Mouse (Mus musculus) midbrain, embryonic 11.5 days (tissue): ENCODE data around the gene Cpm. TPM values are rescaled to one million over a fixed set of nuclear protein-coding genes. Genes with fewer than 3 reads are reported as not detected.

Experiments
- ATAC-seq: fragments of 200-750 bp; cut with Nextera tagmentation; 2 replicates; pipeline ENCODE4 v1.8.0; 2017; ENCODE audit warnings: moderate TSS enrichment, moderate library complexity; ENCODE audit not compliant: low FRiP score
- DNase-seq: peaks from one replicate; pipeline ENCODE4 v3.0.0; 2015; ENCODE audit warnings: low spot score; ENCODE audit errors: missing footprints
- H3K27ac ChIP-seq: fragments of 300-500 bp; sonication (generic); 2 replicates; pipeline ENCODE4 v1.5.1; 2014; ENCODE audit warnings: low read depth, low read length
- H3K27me3 ChIP-seq: fragments of 300-500 bp; sonication (generic); 2 replicates; pipeline ENCODE4 v1.6.1; 2014; ENCODE audit warnings: mild to moderate bottlenecking, low read length, moderate library complexity, mixed read lengths; ENCODE audit not compliant: control insufficient read depth, insufficient read depth
- H3K36me3 ChIP-seq: fragments of 300-500 bp; sonication (generic); 2 replicates; pipeline ENCODE4 v1.6.1; 2014; ENCODE audit warnings: mild to moderate bottlenecking, low read length, moderate library complexity, mixed read lengths; ENCODE audit not compliant: control insufficient read depth, insufficient read depth
- H3K4me1 ChIP-seq: fragments of 300-500 bp; sonication (generic); 2 replicates; pipeline ENCODE4 v1.6.1; 2014; ENCODE audit warnings: low read length; ENCODE audit not compliant: control insufficient read depth, insufficient read depth
- H3K4me2 ChIP-seq: fragments of 300-500 bp; sonication (generic); 2 replicates; pipeline ENCODE4 v1.6.1; 2014; ENCODE audit warnings: mild to moderate bottlenecking, moderate library complexity
- H3K4me3 ChIP-seq: fragments of 300-500 bp; sonication (generic); 2 replicates; pipeline ENCODE4 v1.5.1; 2014; ENCODE audit warnings: low read depth, low read length
- H3K9ac ChIP-seq: fragments of 300-500 bp; sonication (generic); 2 replicates; pipeline ENCODE4 v1.6.1; 2014; ENCODE audit warnings: low read length
- H3K9me3 ChIP-seq: fragments of 300-500 bp; sonication (generic); 2 replicates; pipeline ENCODE4 v1.6.1; 2016; ENCODE audit warnings: low read length; ENCODE audit not compliant: control insufficient read depth
- WGBS: fragments of 180-500 bp; shearing (Covaris S2); extraction: QIAGEN DNeasy Blood & Tissue Kit; methylation state at CpG from one replicate; pipeline ENCODE4 v1.1.7; 2014; 5-methylcytosine and 5-hydroxymethylcytosine counted together
- polyA plus RNA-seq: library from polyadenylated mRNA; unstranded; fragments of >200 nt; fragmentation: Nextera tagmentation; extraction: Ambion mirVana; gene quantifications from 2 replicates; pipeline ENCODE4 v1.2.1, GENCODE M21; 2014

Gene Cpm
- polyA plus RNA-seq, 1 experiment from 2014 or later, result 6.2 TPM

- Histone ChIP-seq H3K27ac (no peak overlapping the region), H3K9me3 (no peaks in the 10 kb centered on the region), H3K27me3 (no peaks in the 10 kb centered on the region), H3K4me3 (no peak overlapping the region), H3K4me2 (no peak overlapping the region), H3K4me1 (no peaks in the 10 kb centered on the region), H3K9ac (no peak overlapping the region), H3K36me3 (no peaks in the 10 kb centered on the region)
- WGBS, result 82% methylated on average over 15 of the region's 15 CpGs
- DNase-seq (no peak), ATAC-seq (no peak)
Observed at GRCm38 (mm10) chr10:117605283-117606243, 23.7 kb upstream of the Cpm start.

GRCm38 (mm10) chr10:117606423-117606822 is 22.9 kb upstream of the Cpm start:
- H3K27me3 ChIP-seq, result no peaks in the 10 kb centered on the region
- H3K4me1 ChIP-seq, result no peaks in the 10 kb centered on the region
- no peak overlapping the region for H3K27ac ChIP-seq
- H3K9ac ChIP-seq, result no peak overlapping the region
- no peaks in the 10 kb centered on the region for H3K9me3 ChIP-seq
- H3K4me3 ChIP-seq, result no peak overlapping the region
- no peaks in the 10 kb centered on the region for H3K36me3 ChIP-seq
- 83% methylated on average over 5 of the region's 5 CpGs for WGBS
- H3K4me2 ChIP-seq, result no peak overlapping the region
- DNase-seq, result no peak
- ATAC-seq, result no peak

- DNase-seq, result no peak
- Histone ChIP-seq H3K9ac (no peak overlapping the region), H3K36me3 (no peaks in the 10 kb centered on the region), H3K4me1 (no peaks in the 10 kb centered on the region), H3K27me3 (no peaks in the 10 kb centered on the region), H3K9me3 (no peaks in the 10 kb centered on the region), H3K4me2 (no peak overlapping the region), H3K27ac (no peak overlapping the region), H3K4me3 (no peak overlapping the region)
- WGBS, result 95% methylated on average over 20 of the region's 20 CpGs
- ATAC-seq, result no peak
Observed at GRCm38 (mm10) chr10:117607051-117607803, 22.1 kb upstream of the Cpm start.

- Histone ChIP-seq H3K27me3 (no peaks in the 10 kb centered on the region), H3K36me3 (no peaks in the 10 kb centered on the region), H3K4me2 (no peak overlapping the region), H3K27ac (no peak overlapping the region), H3K4me3 (no peak overlapping the region), H3K4me1 (no peaks in the 10 kb centered on the region), H3K9me3 (no peaks in the 10 kb centered on the region), H3K9ac (no peak overlapping the region)
- DNase-seq, result no peak
- 95% methylated on average over 10 of the region's 10 CpGs for WGBS
- ATAC-seq, result no peak
Observed at GRCm38 (mm10) chr10:117607804-117608279, 21.5 kb upstream of the Cpm start.

- Histone ChIP-seq H3K27ac (no peak overlapping the region), H3K36me3 (no peaks in the 10 kb centered on the region), H3K4me2 (no peak overlapping the region), H3K9me3 (no peaks in the 10 kb centered on the region), H3K27me3 (no peaks in the 10 kb centered on the region), H3K4me1 (no peaks in the 10 kb centered on the region), H3K9ac (no peak overlapping the region), H3K4me3 (no peak overlapping the region)
- DNase-seq (no peak), ATAC-seq (no peak)
- 92% methylated on average over 7 of the region's 7 CpGs for WGBS
Observed at GRCm38 (mm10) chr10:117608487-117608886, 20.8 kb upstream of the Cpm start.

- 92% methylated on average over 7 of the region's 7 CpGs for WGBS
- no peak overlapping the region for H3K4me3 ChIP-seq
- H3K9me3 ChIP-seq, result no peaks in the 10 kb centered on the region
- ATAC-seq, result no peak
- no peak overlapping the region for H3K27ac ChIP-seq
- no peaks in the 10 kb centered on the region for H3K27me3 ChIP-seq
- H3K36me3 ChIP-seq, result no peaks in the 10 kb centered on the region
- no peak for DNase-seq
- H3K4me2 ChIP-seq, result no peak overlapping the region
- no peak overlapping the region for H3K9ac ChIP-seq
- no peaks in the 10 kb centered on the region for H3K4me1 ChIP-seq
Observed at GRCm38 (mm10) chr10:117608988-117609809, 20.1 kb upstream of the Cpm start.

- H3K27ac ChIP-seq, result no peak overlapping the region
- ATAC-seq, result no peak
- no peaks in the 10 kb centered on the region for H3K4me1 ChIP-seq
- no peak for DNase-seq
- H3K9me3 ChIP-seq, result no peaks in the 10 kb centered on the region
- no peak overlapping the region for H3K4me2 ChIP-seq
- WGBS, result 94% methylated on average over 6 of the region's 6 CpGs
- H3K36me3 ChIP-seq, result no peaks in the 10 kb centered on the region
- H3K9ac ChIP-seq, result no peak overlapping the region
- H3K27me3 ChIP-seq, result no peaks in the 10 kb centered on the region
- no peak overlapping the region for H3K4me3 ChIP-seq
Observed at GRCm38 (mm10) chr10:117609810-117610090, 19.6 kb upstream of the Cpm start.

GRCm38 (mm10) chr10:117610160-117610764 is 19.0 kb upstream of the Cpm start:
- Histone ChIP-seq H3K9ac (no peak overlapping the region), H3K9me3 (no peaks in the 10 kb centered on the region), H3K27me3 (no peaks in the 10 kb centered on the region), H3K27ac (no peak overlapping the region), H3K4me1 (no peaks in the 10 kb centered on the region), H3K4me3 (no peak overlapping the region), H3K36me3 (no peaks in the 10 kb centered on the region), H3K4me2 (no peak overlapping the region)
- no peak for ATAC-seq
- DNase-seq, result no peak
- 90% methylated on average over 5 of the region's 5 CpGs for WGBS
